Mouse (Mus musculus) urinary bladder, postnatal 4 days (tissue): Measurements from ENCODE around the gene Tmem29.
"Not testable (repeated sequence)": the region's sequence is repeated elsewhere in the genome, so short reads cannot be mapped to it uniquely, and the experiment has no call there.

ENCODE experiments used
- DNase-seq, 2 experiments: peaks; one replicate each; pipeline ENCODE4 v3.0.0; 2021 to 2022; ENCODE audit warnings: low spot score in 2 of 2

Gene Tmem29

GRCm38 (mm10) chrX:150458766-150459350 is at the start of gene Tmem29:
TSS of gene Tmem29 (minus strand) at chrX:150459154.
- DNase-seq: peak; percentile 80 to 89

- no peak for DNase-seq
Observed at GRCm38 (mm10) chrX:150508696-150509095, 49.7 kb upstream of the Tmem29 start.

- DNase-seq: not testable (repeated sequence)
Observed at GRCm38 (mm10) chrX:150487811-150488210, 28.9 kb upstream of the Tmem29 start.

- DNase-seq: not testable (repeated sequence)
Observed at GRCm38 (mm10) chrX:150486314-150487030, 27.5 kb upstream of the Tmem29 start.

DNA sequence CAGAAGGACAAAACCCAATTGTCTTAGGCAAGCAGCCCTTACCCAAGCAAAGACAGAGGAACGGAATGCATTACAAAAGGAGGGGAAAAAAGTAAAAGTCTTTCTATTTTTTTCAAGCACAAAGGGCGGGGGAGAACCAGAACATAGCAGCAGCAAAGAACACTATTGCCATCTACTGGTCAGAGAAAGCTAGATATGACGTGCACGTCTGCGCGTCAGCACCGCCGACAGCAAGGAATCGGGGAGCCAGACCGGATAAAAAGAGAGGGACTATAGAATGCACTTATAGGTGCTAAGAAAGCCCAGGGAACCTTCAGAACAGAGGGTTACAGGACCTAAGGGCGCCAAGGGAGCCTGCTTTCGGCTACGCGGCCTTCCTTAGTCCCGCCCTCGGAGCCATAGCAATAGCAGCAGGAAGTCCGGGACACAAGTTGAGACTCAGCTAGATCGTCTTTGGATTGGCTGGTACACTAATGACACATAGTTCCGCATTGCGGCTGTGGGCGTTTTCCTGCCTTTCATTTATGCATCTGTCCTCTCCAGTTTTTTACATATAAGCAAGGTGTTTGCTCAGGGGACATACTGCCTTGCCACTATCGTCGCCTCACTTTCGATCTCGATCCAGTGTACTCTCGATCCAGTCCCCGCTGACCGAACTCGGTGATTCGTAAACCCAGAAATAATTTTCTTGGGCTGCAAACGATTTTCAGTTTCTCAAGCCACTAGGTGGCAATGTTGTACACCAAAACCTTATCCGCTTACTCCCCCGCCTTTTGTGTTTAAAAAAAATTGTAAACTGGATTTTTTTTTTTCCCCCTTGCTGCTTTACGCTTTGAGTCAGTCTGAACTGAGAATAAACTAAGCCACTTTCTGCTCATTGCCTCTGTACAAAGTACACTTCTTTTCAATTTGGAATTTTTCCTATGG is 19.2 kb upstream of the Tmem29 start:
- peak; percentile 70 to 81 for DNase-seq

GRCm38 (mm10) chrX:150471416-150471815 is 12.5 kb upstream of the Tmem29 start:
- no peak for DNase-seq

DNA sequence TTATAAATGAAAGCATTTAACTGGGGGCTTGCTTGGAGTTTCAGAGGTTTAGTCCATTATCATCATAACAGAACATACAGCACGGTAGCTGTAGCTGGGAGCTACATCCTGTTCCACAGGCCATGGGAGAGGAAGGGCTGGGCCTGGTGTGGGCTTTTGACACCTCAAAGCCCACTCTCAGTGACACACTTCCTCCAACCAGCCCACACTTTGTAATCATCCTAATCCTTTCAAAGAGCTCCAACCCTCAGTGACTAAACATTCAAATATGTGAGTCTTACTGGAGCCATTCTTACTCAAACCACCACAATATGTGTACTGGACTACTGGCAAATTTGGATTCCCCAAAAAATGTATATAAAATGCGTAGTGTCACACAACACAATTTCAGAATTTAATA is 9.3 kb upstream of the Tmem29 start:
- DNase-seq: no peak

GRCm38 (mm10) chrX:150466817-150467216 is 7.9 kb upstream of the Tmem29 start:
- not testable (repeated sequence) for DNase-seq

DNA sequence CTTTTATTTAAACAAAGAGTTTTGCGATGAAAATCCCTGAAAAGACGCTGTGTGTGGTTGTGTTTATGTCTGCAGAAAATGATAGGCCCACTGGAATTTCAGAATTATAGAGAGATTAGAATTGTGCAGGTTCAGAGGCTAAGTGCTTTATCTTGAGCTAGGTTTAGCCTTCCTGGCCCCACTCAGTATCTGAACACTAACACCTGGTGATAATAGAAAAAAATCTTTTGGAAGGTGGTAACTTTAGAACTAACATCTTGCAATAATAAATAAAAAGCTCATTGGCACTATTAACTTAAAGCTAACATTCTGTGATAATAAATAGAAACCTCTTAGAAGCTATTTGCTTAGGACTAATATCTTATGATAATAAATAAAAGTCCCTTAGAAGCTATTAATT is 1.2 kb upstream of the Tmem29 start:
- no peak for DNase-seq

DNA sequence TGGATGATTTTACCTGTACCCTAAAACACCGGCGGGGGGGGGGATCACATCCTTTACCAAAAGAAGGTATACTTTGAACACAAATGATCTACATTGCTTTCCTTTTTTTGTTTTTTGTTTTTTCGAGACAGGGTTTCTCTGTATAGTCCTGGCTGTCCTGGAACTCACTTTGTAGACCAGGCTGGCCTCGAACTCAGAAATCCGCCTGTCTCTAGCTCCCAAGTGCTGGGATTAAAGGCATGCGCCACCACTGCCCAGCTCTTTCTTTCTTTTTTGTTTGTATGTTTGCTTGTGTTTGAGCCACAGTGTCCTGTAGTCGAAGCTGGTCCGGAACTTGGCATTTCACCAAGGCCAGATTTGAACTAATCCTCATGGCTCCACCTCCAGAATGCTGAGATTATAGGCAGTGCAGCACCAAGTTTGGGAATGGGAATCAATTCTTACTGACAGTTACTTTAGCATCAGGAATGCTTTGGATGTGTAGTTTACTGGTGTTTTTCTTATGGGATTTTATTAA is 515 bp upstream of the Tmem29 start:
- no peak for DNase-seq

DNA sequence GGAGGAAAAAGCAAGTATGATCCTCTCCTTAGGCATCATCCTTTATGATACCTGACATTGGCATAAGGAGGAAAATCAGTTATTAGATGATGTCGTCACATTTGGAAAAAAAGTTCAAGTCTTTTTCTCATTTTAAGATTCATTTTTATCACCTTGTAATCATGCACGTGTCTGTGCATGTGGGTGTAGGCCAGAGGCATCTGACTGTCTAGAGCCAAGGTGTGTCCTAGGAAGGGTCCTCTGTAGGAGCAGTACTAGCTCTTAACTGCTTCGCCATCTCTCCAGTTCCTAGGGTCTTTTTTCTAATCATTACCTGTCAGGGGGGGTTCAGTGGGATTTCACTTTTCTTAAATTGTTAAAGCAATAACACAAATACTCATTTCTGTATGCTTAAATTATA is 818 bp downstream of the Tmem29 start:
- DNase-seq: no peak

DNA sequence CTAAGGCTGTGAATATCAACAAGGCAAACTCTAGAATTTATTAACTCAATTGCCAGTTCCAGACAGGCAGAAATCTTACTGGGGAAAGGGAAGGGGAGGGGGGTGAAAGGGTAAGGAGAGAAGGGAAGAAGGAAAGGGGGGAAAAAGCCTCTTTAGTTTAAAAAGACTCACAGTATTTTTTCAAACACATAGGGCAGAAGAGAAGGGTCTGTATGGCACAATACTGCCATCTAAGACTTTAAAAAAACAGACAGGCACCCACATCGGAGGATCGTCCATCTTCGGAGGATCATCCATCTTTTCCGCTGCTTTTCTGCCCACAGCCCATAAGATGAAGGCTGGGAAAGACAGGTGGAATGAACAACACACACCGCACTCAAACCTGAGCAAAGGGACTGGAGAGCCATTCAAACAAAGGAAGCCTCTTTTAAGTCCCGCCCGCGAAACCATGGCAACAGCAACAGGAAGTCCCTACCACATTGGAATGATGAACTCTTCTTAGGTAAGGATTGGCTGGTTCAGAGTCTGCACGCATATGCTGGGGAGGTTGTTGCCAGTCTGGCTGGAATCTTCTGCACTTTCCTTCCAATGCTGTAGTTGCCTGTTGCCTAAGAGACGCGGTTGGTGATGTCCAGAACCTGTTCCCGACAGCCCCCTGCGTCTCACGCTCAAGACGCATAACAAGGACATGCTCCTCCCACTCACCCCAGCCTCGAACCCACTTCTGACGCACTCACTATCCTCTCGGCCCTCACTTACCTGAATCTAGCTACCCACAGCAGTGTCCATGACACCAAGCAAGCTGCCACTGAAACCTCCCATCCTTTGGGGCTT is 18.2 kb downstream of the Tmem29 start:
- DNase-seq: peak; percentile 31 to 61

- DNase-seq: no peak
Observed at GRCm38 (mm10) chrX:150436373-150436772, 22.6 kb downstream of the Tmem29 start.

- DNase-seq: no peak
Observed at GRCm38 (mm10) chrX:150435367-150435766, 23.6 kb downstream of the Tmem29 start.

DNA sequence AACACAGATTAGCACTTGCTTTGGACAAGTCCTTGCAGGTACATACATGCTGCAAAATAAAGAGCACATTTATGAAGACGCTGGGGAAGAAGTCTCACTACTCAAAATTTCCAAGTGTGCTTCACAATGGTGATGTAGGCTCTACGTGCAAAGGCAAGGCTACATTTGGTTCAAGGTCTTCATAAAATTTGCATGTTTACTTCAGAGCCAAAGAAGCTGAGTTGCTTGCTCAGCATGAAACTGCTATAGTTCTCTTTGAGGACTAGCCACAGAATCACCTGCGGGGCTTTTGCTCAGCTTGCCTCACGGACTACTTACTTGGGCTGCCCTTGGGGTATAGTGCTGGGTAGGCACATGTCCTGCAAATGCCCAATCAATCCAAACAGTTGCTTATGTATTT is 45.4 kb downstream of the Tmem29 start:
- DNase-seq: no peak
